Mouse (Mus musculus) MEL (cell line): ENCODE data around the gene Lbx1. TPM values are rescaled to one million over a fixed set of nuclear protein-coding genes. Genes with fewer than 3 reads are reported as not detected.

Source experiments
- DNase-seq: peaks from one replicate; pipeline ENCODE4 v3.0.0; 2011; ENCODE audit warnings: low read depth, low spot score
- H3K27ac ChIP-seq: 2 replicates; pipeline ENCODE4 v1.5.1; 2012; ENCODE audit warnings: low read depth, mild to moderate bottlenecking, control low read depth, low read length, moderate library complexity; ENCODE audit not compliant: control insufficient read depth
- H3K27me3 ChIP-seq, 2 experiments: fragments of 150-350 bp in 1 of 2; sonication (generic) in 1 of 2; 2 replicates each; pipeline ENCODE4 v1.6.1; 2012; ENCODE audit warnings: low read length in 2 of 2, mild to moderate bottlenecking in 2 of 2, improper control_type of control experiment in 1 of 2, moderate library complexity in 1 of 2; ENCODE audit not compliant: insufficient read depth in 2 of 2, control insufficient read depth in 1 of 2
- H3K36me3 ChIP-seq, 2 experiments: 2 replicates each; pipeline ENCODE4 v1.6.1; 2012 to 2014; ENCODE audit warnings: low read length in 2 of 2, improper control_type of control experiment in 1 of 2, inconsistent platforms in 1 of 2, mild to moderate bottlenecking in 1 of 2; ENCODE audit not compliant: insufficient read depth in 2 of 2, control insufficient read depth in 1 of 2
- H3K4me1 ChIP-seq, 2 experiments: fragments of 150-350 bp in 1 of 2; sonication (generic) in 1 of 2; 2 replicates each; pipeline ENCODE4 v1.6.1; 2012; ENCODE audit warnings: low read length in 2 of 2, improper control_type of control experiment in 1 of 2, mild to moderate bottlenecking in 1 of 2; ENCODE audit not compliant: insufficient read depth in 2 of 2, control insufficient read depth in 1 of 2
- H3K4me3 ChIP-seq, 2 experiments: fragments of 150-350 bp in 1 of 2; sonication (generic) in 1 of 2; 2 replicates each; pipeline ENCODE4 v1.5.1; 2012; ENCODE audit warnings: low read depth in 2 of 2, low read length in 2 of 2, mild to moderate bottlenecking in 2 of 2, moderate library complexity in 2 of 2, control low read depth in 1 of 2, improper control_type of control experiment in 1 of 2; ENCODE audit not compliant: control insufficient read depth in 1 of 2, insufficient read depth in 1 of 2
- H3K79me2 ChIP-seq: 2 replicates; pipeline ENCODE4 v1.6.1; 2012; ENCODE audit warnings: mild to moderate bottlenecking, low read length, moderate library complexity; ENCODE audit not compliant: control insufficient read depth, poor library complexity, insufficient read depth
- H3K9ac ChIP-seq: 2 replicates; pipeline ENCODE4 v1.6.1; 2012; ENCODE audit warnings: low read depth, mild to moderate bottlenecking, control low read depth, low read length, moderate library complexity; ENCODE audit not compliant: control insufficient read depth, poor library complexity, severe bottlenecking
- H3K9me3 ChIP-seq: fragments of 150-350 bp; sonication (generic); replicated peaks from 2 replicates; pipeline ENCODE4 v1.6.1; 2012; ENCODE audit warnings: mild to moderate bottlenecking, low read length, improper control_type of control experiment, moderate library complexity; ENCODE audit not compliant: insufficient read depth
- BHLHE40 ChIP-seq: IDR thresholded peaks from 2 replicates; pipeline ENCODE4 v1.6.1; 2012; ENCODE audit warnings: low read depth, mild to moderate bottlenecking, inconsistent platforms, low read length, improper control_type of control experiment, borderline replicate concordance
- MAZ ChIP-seq: IDR thresholded peaks from 2 replicates; pipeline ENCODE4 v1.6.1; 2012; ENCODE audit warnings: low read depth, mild to moderate bottlenecking, inconsistent platforms, low read length, improper control_type of control experiment
- MYB ChIP-seq: IDR thresholded peaks from 2 replicates; pipeline ENCODE4 v1.6.1; 2011; ENCODE audit warnings: mild to moderate bottlenecking, low read depth, low read length, improper control_type of control experiment
- MYC ChIP-seq: IDR thresholded peaks from 2 replicates; pipeline ENCODE4 v1.6.1; 2011; ENCODE audit warnings: low read depth, mild to moderate bottlenecking, low read length, improper control_type of control experiment, moderate library complexity
- RCOR1 ChIP-seq: IDR thresholded peaks from 2 replicates; pipeline ENCODE4 v1.6.1; 2012; ENCODE audit warnings: low read depth, mild to moderate bottlenecking, inconsistent platforms, low read length, improper control_type of control experiment
- TBP ChIP-seq: IDR thresholded peaks from 2 replicates; pipeline ENCODE4 v1.8.0; 2011; ENCODE audit warnings: low read depth, low read length, improper control_type of control experiment
- UBTF ChIP-seq: IDR thresholded peaks from 2 replicates; pipeline ENCODE4 v1.6.1; 2012; ENCODE audit warnings: low read depth, mild to moderate bottlenecking, inconsistent platforms, low read length, improper control_type of control experiment, moderate library complexity, borderline replicate concordance; ENCODE audit not compliant: insufficient read depth
- USF1 ChIP-seq: IDR thresholded peaks from 2 replicates; pipeline ENCODE4 v1.6.1; 2014; ENCODE audit warnings: low read depth, mild to moderate bottlenecking, inconsistent platforms, low read length, improper control_type of control experiment, moderate library complexity
- USF2 ChIP-seq, 2 experiments: IDR thresholded peaks; 2 replicates each; pipeline ENCODE4 v1.6.1; 2011 to 2012; ENCODE audit warnings: improper control_type of control experiment in 2 of 2, low read length in 2 of 2, borderline replicate concordance in 1 of 2, inconsistent platforms in 1 of 2, low read depth in 1 of 2, mild to moderate bottlenecking in 1 of 2; ENCODE audit not compliant: insufficient read depth in 1 of 2
- ZKSCAN1 ChIP-seq: IDR thresholded peaks from 2 replicates; pipeline ENCODE4 v1.6.1; 2012; ENCODE audit warnings: low read depth, mild to moderate bottlenecking, inconsistent platforms, low read length, improper control_type of control experiment, moderate library complexity
- ZNF384 ChIP-seq: IDR thresholded peaks from 2 replicates; pipeline ENCODE4 v1.6.1; 2012; ENCODE audit warnings: low read depth, mild to moderate bottlenecking, inconsistent platforms, low read length, improper control_type of control experiment
- polyA plus RNA-seq, 2 experiments: library from polyadenylated mRNA; stranded (reverse) in 1 of 2; unstranded in 1 of 2; fragments of >175 nt in 1 of 2; fragments of >200 nt in 1 of 2; gene quantifications; 2 replicates each; pipeline versions ENCODE4 v1.2.1 to v1.2.4; 2012; ENCODE audit warnings: low replicate concordance in 2 of 2, low read depth in 1 of 2; ENCODE audit not compliant: insufficient read length in 2 of 2, insufficient read depth in 1 of 2, missing spikeins in 1 of 2
- total RNA-seq: library from RNA; depleted of rRNA; stranded (reverse); fragments of 300-350 nt; gene quantifications from 2 replicates; pipeline ENCODE4 v1.2.3, GENCODE M21; 2012

Lbx1 gene
- total and polyA plus RNA-seq, 3 experiments = not detected

- Histone ChIP-seq H3K36me3 (no peaks in the 10 kb centered on the region), H3K9me3 (no peaks in the 10 kb centered on the region), H3K27me3 (peaks cover 0 to 4% of the 10 kb centered on the region in 2 experiments; a peak in 2 of 4 replicates), H3K9ac (no peak overlapping the region), H3K4me3 (no peak overlapping the region), H3K27ac (no peak overlapping the region), H3K79me2 (no peaks in the 10 kb centered on the region), H3K4me1 (no peaks in the 10 kb centered on the region)
- TF ChIP-seq ZKSCAN1 (no peak), UBTF (no peak), MAZ (no peak), USF2 (IDR thresholded peaks at IDR 0.05; ENCODE audit: borderline replicate concordance in 1 of 2, insufficient read depth in 1 of 2, low read depth in 1 of 2, low read length in 2 of 2) (no peak)
- no peak for DNase-seq
Measured at GRCm38 (mm10) chr19:45243264-45243602, 7.6 kb upstream of the Lbx1 start.

- no peak for DNase-seq
- H3K9ac ChIP-seq = no peak overlapping the region
Measured at GRCm38 (mm10) chr19:45242348-45243263, 7.0 kb upstream of the Lbx1 start.

GRCm38 (mm10) chr19:45242017-45242347, 6.4 kb upstream of the Lbx1 start:
- H3K4me1 ChIP-seq = no peaks in the 10 kb centered on the region
- DNase-seq = no peak
- no peak overlapping the region for H3K27ac ChIP-seq
- peaks cover 0 to 4% of the 10 kb centered on the region in 2 experiments; a peak in 2 of 4 replicates for H3K27me3 ChIP-seq
- no peaks in the 10 kb centered on the region for H3K79me2 ChIP-seq
- no peak overlapping the region for H3K4me3 ChIP-seq
- TF ChIP-seq TBP = no peak
- TF ChIP-seq ZKSCAN1 = no peak
- no peak for TF ChIP-seq MYB
- no peak for TF ChIP-seq ZNF384
- TF ChIP-seq USF2 (IDR thresholded peaks at IDR 0.05; ENCODE audit: borderline replicate concordance in 1 of 2, insufficient read depth in 1 of 2, low read depth in 1 of 2, low read length in 2 of 2) = no peak
- no peak overlapping the region for H3K9ac ChIP-seq
- H3K9me3 ChIP-seq = no peaks in the 10 kb centered on the region
- no peaks in the 10 kb centered on the region for H3K36me3 ChIP-seq

More at GRCm38 (mm10) chr19:45242348-45243263, 7.0 kb upstream of the Lbx1 start:
- H3K36me3 ChIP-seq = no peaks in the 10 kb centered on the region
- peaks cover 0 to 4% of the 10 kb centered on the region in 2 experiments; a peak in 2 of 4 replicates for H3K27me3 ChIP-seq
- no peak overlapping the region for H3K27ac ChIP-seq
- no peak overlapping the region for H3K4me3 ChIP-seq
- no peaks in the 10 kb centered on the region for H3K9me3 ChIP-seq
- no peaks in the 10 kb centered on the region for H3K79me2 ChIP-seq
- no peak for TF ChIP-seq BHLHE40
- TF ChIP-seq MYC = no peak
- no peak for TF ChIP-seq USF1
- TF ChIP-seq RCOR1 = no peak
- no peak for TF ChIP-seq ZKSCAN1
- H3K4me1 ChIP-seq = no peaks in the 10 kb centered on the region
